Mouse (Mus musculus) ZHBTc4 (cell line): ENCODE measurements around the gene Pirt.

Experiments
- DNase-seq: peaks from one replicate; pipeline ENCODE4 v3.0.0-alpha.2; 2011; ENCODE audit warnings: low read depth, low spot score

Pirt gene

GRCm38 (mm10) chr11:66911811-66912210, at the start of gene Pirt:
TSS of gene Pirt (plus strand) at chr11:66911981.
- DNase-seq = peak; percentile 33

GRCm38 (mm10) chr11:66871701-66872100, 40.1 kb upstream of the Pirt start:
- peak; percentile 61 for DNase-seq

- DNase-seq = no peak
Observed at GRCm38 (mm10) chr11:66872773-66873470, 38.9 kb upstream of the Pirt start.

- no peak for DNase-seq
Observed at GRCm38 (mm10) chr11:66881291-66881690, 30.5 kb upstream of the Pirt start.

- DNase-seq = no peak
Observed at GRCm38 (mm10) chr11:66882224-66883040, 29.3 kb upstream of the Pirt start.

GRCm38 (mm10) chr11:66892536-66892935, 19.2 kb upstream of the Pirt start:
- DNase-seq = no peak

GRCm38 (mm10) chr11:66898747-66899146, 13.0 kb upstream of the Pirt start:
- DNase-seq = peak; percentile 41

GRCm38 (mm10) chr11:66899426-66899825, 12.4 kb upstream of the Pirt start:
- DNase-seq = peak; percentile 77

GRCm38 (mm10) chr11:66902801-66903200, 9.0 kb upstream of the Pirt start:
- no peak for DNase-seq

- DNase-seq = peak; percentile 90
Observed at GRCm38 (mm10) chr11:66905617-66906384, 6.0 kb upstream of the Pirt start.

- peak; percentile 52 for DNase-seq
Observed at GRCm38 (mm10) chr11:66912531-66913458, 1.0 kb downstream of the Pirt start.

- peak; percentile 86 for DNase-seq
Observed at GRCm38 (mm10) chr11:66914249-66914648, 2.5 kb downstream of the Pirt start.

- peak; percentile 91 for DNase-seq
Observed at GRCm38 (mm10) chr11:66920012-66920411, 8.2 kb downstream of the Pirt start.

GRCm38 (mm10) chr11:66924095-66924823, 12.5 kb downstream of the Pirt start:
- no peak for DNase-seq

- DNase-seq = peak; percentile 28
Observed at GRCm38 (mm10) chr11:66928311-66928710, 16.5 kb downstream of the Pirt start.

- DNase-seq = peak; percentile 88
Observed at GRCm38 (mm10) chr11:66932827-66933599, 21.2 kb downstream of the Pirt start.

- DNase-seq = no peak
Observed at GRCm38 (mm10) chr11:66934428-66935173, 22.8 kb downstream of the Pirt start.

- no peak for DNase-seq
Observed at GRCm38 (mm10) chr11:66942011-66942410, 30.2 kb downstream of the Pirt start.
